Comparison of ENCODE assay signal across 15 mouse cellular contexts in the genomic region with DNA sequence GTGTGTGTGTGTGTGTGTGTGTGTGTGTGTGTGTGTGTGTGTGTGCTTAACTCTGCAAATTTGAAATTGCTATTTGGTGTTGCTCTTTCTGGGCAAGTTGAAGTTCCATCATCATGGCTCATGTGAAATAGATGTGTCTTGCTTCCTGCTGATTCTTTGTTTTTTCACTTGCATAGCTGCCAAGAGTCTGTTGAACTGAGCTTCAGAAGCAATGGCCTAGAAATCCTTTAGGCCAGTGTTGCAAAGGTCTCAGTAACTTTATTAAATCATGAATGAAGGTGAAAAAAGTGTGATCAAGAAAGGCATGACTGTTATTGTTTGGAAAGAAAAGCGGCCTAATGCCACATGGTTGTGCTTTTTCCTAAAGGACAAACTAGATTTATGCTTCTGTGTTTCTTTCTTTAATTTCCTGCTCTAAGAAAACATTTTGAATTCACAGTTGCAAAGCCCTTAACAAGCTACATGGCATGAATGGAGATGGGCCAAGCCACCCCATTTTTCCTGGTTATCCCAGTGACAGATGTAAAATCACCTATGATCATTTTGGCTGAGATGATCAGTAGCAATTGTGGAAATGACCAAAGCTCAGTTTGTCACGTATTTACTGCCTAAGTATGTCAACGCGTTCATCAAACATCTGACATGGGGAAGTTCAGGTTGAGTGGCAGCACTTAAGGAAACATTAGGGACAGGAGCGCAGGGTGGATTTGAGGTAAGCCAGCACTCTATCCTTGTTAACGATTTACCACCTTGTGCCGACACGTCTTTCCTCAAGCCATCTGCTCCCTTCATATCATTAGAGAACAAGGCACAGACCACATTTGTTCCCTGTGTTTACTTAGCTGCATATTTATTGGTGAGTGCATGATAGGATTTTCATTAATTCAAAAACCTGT.
DNase-seq lines count a peak whose midpoint lies in the region; ATAC-seq and TF ChIP-seq lines count a peak whose summit lies in the region.
"Had no signal": no experiment of that assay in that cellular context is flagged by ENCODE, and none has a peak within 500 bp of the region (broad histone marks: within the 10 kb centered on the region; RNA-seq: fewer than 3 reads in every experiment).

No protein-coding gene starts in this region.

- 0 out of 2 replicates have a peak, but pooled peaks have one; percentile 60 for ATAC-seq in forebrain, embryonic 11.5 days (replicated peaks; ENCODE audit: low FRiP score)
- ATAC-seq: Patski had no signal

- H3K27ac ChIP-seq in layer of hippocampus, adult 2 months, result peak overlapping the region; percentile 54
- H3K27ac ChIP-seq in forebrain, embryonic 11.5 days (ENCODE audit: low read depth, low read length), result no peak overlapping the region
- H3K27ac ChIP-seq: liver, embryonic 14.5 days; macrophage had no signal

- H3K27me3 ChIP-seq in forebrain, embryonic 11.5 days (ENCODE audit: control insufficient read depth, insufficient read depth, low read length), result no peaks in the 10 kb centered on the region
- H3K27me3 ChIP-seq: Patski had no signal

- TF ChIP-seq CTCF in layer of hippocampus, adult 2 months (conservative IDR thresholded peaks at IDR 0.05), result no peak

- no peak overlapping the region for H3K4me3 ChIP-seq in layer of hippocampus, adult 2 months
- H3K4me3 ChIP-seq in forebrain, embryonic 11.5 days (ENCODE audit: low read depth, low read length), result no peak overlapping the region
- H3K4me3 ChIP-seq: erythroblast, embryonic 14.5 days; myocyte had no signal

- H3K4me2 ChIP-seq in forebrain, embryonic 11.5 days (ENCODE audit: low read depth, low read length, severe bottlenecking), result no peak overlapping the region

- H3K4me1 ChIP-seq in forebrain, embryonic 11.5 days (replicated peaks; ENCODE audit: control insufficient read depth, insufficient read depth, low read length), result no peaks in the 10 kb centered on the region

- 74% methylated on average over 8 of the region's 8 CpGs for WGBS in forebrain, embryonic 11.5 days

- H3K9me3 ChIP-seq in forebrain, embryonic 11.5 days (ENCODE audit: control insufficient read depth, low read length), result no peaks in the 10 kb centered on the region

- H3K36me3 ChIP-seq in forebrain, embryonic 11.5 days (ENCODE audit: control insufficient read depth, insufficient read depth, low read length), result no peaks in the 10 kb centered on the region

- H3K9ac ChIP-seq in forebrain, embryonic 11.5 days (ENCODE audit: low read length), result no peak overlapping the region
- H3K9ac ChIP-seq: liver, embryonic 14.5 days had no signal

- DNase-seq in layer of hippocampus, adult 2 months (ENCODE audit: low spot score in 2 of 2), result no peak
- DNase-seq in layer of hippocampus, adult 11-12 months (ENCODE audit: low spot score), result no peak
- peak; percentile 33 for DNase-seq in adipocyte (ENCODE audit: low spot score)
- peak; percentile 26 for DNase-seq in brain, embryonic 18.5 days (ENCODE audit: low read depth, low spot score)
- no peak for DNase-seq in forebrain, embryonic 11.5 days (ENCODE audit: low spot score)
- no peak for DNase-seq in urinary bladder, postnatal 25 days (ENCODE audit: low spot score)
- DNase-seq in adrenal gland, adult 18-20 months (ENCODE audit: low spot score in 2 of 2), result no peak
- DNase-seq in ovary, postnatal 14 days (ENCODE audit: low spot score), result no peak
- DNase-seq: adrenal gland, adult 8-10 months; kidney, adult 11 months had no signal

Comparison
In these comparisons a context has a peak if more than half of its experiments do, and no peak if none do; other contexts are left out.
1. DNase-seq: peak in adipocyte (single experiment) and brain, embryonic 18.5 days (single experiment); none in layer of hippocampus, adult 2 months (0 of 2), layer of hippocampus, adult 11-12 months (single experiment), forebrain, embryonic 11.5 days (single experiment), urinary bladder, postnatal 25 days (single experiment), adrenal gland, adult 18-20 months (0 of 2) and ovary, postnatal 14 days (single experiment).